Mouse (Mus musculus) MEL (cell line): ENCODE results near the gene Cgref1. TPM values are rescaled to one million over a fixed set of nuclear protein-coding genes. Genes with fewer than 3 reads are reported as not detected.

ENCODE experiments used
- DNase-seq: peaks from one replicate; pipeline ENCODE4 v3.0.0; 2011; ENCODE audit warnings: low read depth, low spot score
- H3K27ac ChIP-seq: 2 replicates; pipeline ENCODE4 v1.5.1; 2012; ENCODE audit warnings: low read depth, mild to moderate bottlenecking, control low read depth, low read length, moderate library complexity; ENCODE audit not compliant: control insufficient read depth
- H3K27me3 ChIP-seq, 2 experiments: fragments of 150-350 bp in 1 of 2; sonication (generic) in 1 of 2; 2 replicates each; pipeline ENCODE4 v1.6.1; 2012; ENCODE audit warnings: low read length in 2 of 2, mild to moderate bottlenecking in 2 of 2, improper control_type of control experiment in 1 of 2, moderate library complexity in 1 of 2; ENCODE audit not compliant: insufficient read depth in 2 of 2, control insufficient read depth in 1 of 2
- H3K36me3 ChIP-seq, 2 experiments: 2 replicates each; pipeline ENCODE4 v1.6.1; 2012 to 2014; ENCODE audit warnings: low read length in 2 of 2, improper control_type of control experiment in 1 of 2, inconsistent platforms in 1 of 2, mild to moderate bottlenecking in 1 of 2; ENCODE audit not compliant: insufficient read depth in 2 of 2, control insufficient read depth in 1 of 2
- H3K4me1 ChIP-seq, 2 experiments: fragments of 150-350 bp in 1 of 2; sonication (generic) in 1 of 2; 2 replicates each; pipeline ENCODE4 v1.6.1; 2012; ENCODE audit warnings: low read length in 2 of 2, improper control_type of control experiment in 1 of 2, mild to moderate bottlenecking in 1 of 2; ENCODE audit not compliant: insufficient read depth in 2 of 2, control insufficient read depth in 1 of 2
- H3K4me3 ChIP-seq, 2 experiments: fragments of 150-350 bp in 1 of 2; sonication (generic) in 1 of 2; 2 replicates each; pipeline ENCODE4 v1.5.1; 2012; ENCODE audit warnings: low read depth in 2 of 2, low read length in 2 of 2, mild to moderate bottlenecking in 2 of 2, moderate library complexity in 2 of 2, control low read depth in 1 of 2, improper control_type of control experiment in 1 of 2; ENCODE audit not compliant: control insufficient read depth in 1 of 2, insufficient read depth in 1 of 2
- H3K79me2 ChIP-seq: 2 replicates; pipeline ENCODE4 v1.6.1; 2012; ENCODE audit warnings: mild to moderate bottlenecking, low read length, moderate library complexity; ENCODE audit not compliant: control insufficient read depth, poor library complexity, insufficient read depth
- H3K9ac ChIP-seq: 2 replicates; pipeline ENCODE4 v1.6.1; 2012; ENCODE audit warnings: low read depth, mild to moderate bottlenecking, control low read depth, low read length, moderate library complexity; ENCODE audit not compliant: control insufficient read depth, poor library complexity, severe bottlenecking
- H3K9me3 ChIP-seq: fragments of 150-350 bp; sonication (generic); replicated peaks from 2 replicates; pipeline ENCODE4 v1.6.1; 2012; ENCODE audit warnings: mild to moderate bottlenecking, low read length, improper control_type of control experiment, moderate library complexity; ENCODE audit not compliant: insufficient read depth
- BHLHE40 ChIP-seq: IDR thresholded peaks from 2 replicates; pipeline ENCODE4 v1.6.1; 2012; ENCODE audit warnings: low read depth, mild to moderate bottlenecking, inconsistent platforms, low read length, improper control_type of control experiment, borderline replicate concordance
- CTCF ChIP-seq, 3 experiments: IDR thresholded peaks in 2 of 3; conservative IDR thresholded peaks in 1 of 3; 2 replicates each; pipeline ENCODE4 v1.5.1; 2011 to 2012; ENCODE audit warnings: low read length in 3 of 3, low read depth in 2 of 3, mild to moderate bottlenecking in 2 of 3, improper control_type of control experiment in 1 of 3, inconsistent platforms in 1 of 3, mixed read lengths in 1 of 3, moderate library complexity in 1 of 3; ENCODE audit not compliant: control insufficient read depth in 1 of 3, insufficient read depth in 1 of 3, poor library complexity in 1 of 3, severe bottlenecking in 1 of 3
- E2F4 ChIP-seq: IDR thresholded peaks from 2 replicates; pipeline ENCODE4 v1.6.1; 2011; ENCODE audit warnings: low read depth, low read length, improper control_type of control experiment, borderline replicate concordance
- ELF1 ChIP-seq: IDR thresholded peaks from 2 replicates; pipeline ENCODE4 v1.6.1; 2014; ENCODE audit warnings: low read depth, mild to moderate bottlenecking, inconsistent platforms, low read length, improper control_type of control experiment, moderate library complexity
- ETS1 ChIP-seq: IDR thresholded peaks from 2 replicates; pipeline ENCODE4 v1.6.1; 2012; ENCODE audit warnings: low read depth, mild to moderate bottlenecking, inconsistent platforms, low read length, improper control_type of control experiment, moderate library complexity
- KAT2A ChIP-seq: conservative IDR thresholded peaks from 2 replicates; pipeline ENCODE4 v1.6.1; 2012; ENCODE audit warnings: low read depth, low read length, improper control_type of control experiment, inconsistent platforms
- MEF2A ChIP-seq: IDR thresholded peaks from 2 replicates; pipeline ENCODE4 v1.6.1; 2014; ENCODE audit warnings: low read depth, mild to moderate bottlenecking, inconsistent platforms, low read length, improper control_type of control experiment; ENCODE audit not compliant: poor library complexity, insufficient replicate concordance, severe bottlenecking; ENCODE audit errors: extremely low read depth
- MXI1 ChIP-seq: IDR thresholded peaks from 2 replicates; pipeline ENCODE4 v1.6.1; 2011; ENCODE audit warnings: mild to moderate bottlenecking, low read depth, low read length, improper control_type of control experiment
- NELFE ChIP-seq: IDR thresholded peaks from 2 replicates; pipeline ENCODE4 v1.6.1; 2011; ENCODE audit warnings: low read depth, low read length, improper control_type of control experiment
- RAD21 ChIP-seq: IDR thresholded peaks from 2 replicates; pipeline ENCODE4 v1.6.1; 2011; ENCODE audit warnings: mild to moderate bottlenecking, low read depth, low read length, improper control_type of control experiment
- SMC3 ChIP-seq: IDR thresholded peaks from 2 replicates; pipeline ENCODE4 v1.6.1; 2011; ENCODE audit warnings: low read depth, low read length, improper control_type of control experiment
- TAL1 ChIP-seq: IDR thresholded peaks from 2 replicates; pipeline ENCODE4 v1.6.1; 2012; ENCODE audit warnings: mild to moderate bottlenecking, inconsistent platforms, low read length, moderate library complexity, mixed read lengths
- TCF12 ChIP-seq: IDR thresholded peaks from 2 replicates; pipeline ENCODE4 v1.6.1; 2014; ENCODE audit warnings: low read depth, mild to moderate bottlenecking, inconsistent platforms, low read length, improper control_type of control experiment, moderate library complexity
- UBTF ChIP-seq: IDR thresholded peaks from 2 replicates; pipeline ENCODE4 v1.6.1; 2012; ENCODE audit warnings: low read depth, mild to moderate bottlenecking, inconsistent platforms, low read length, improper control_type of control experiment, moderate library complexity, borderline replicate concordance; ENCODE audit not compliant: insufficient read depth
- ZC3H11A ChIP-seq: IDR thresholded peaks from 2 replicates; pipeline ENCODE4 v1.6.1; 2012; ENCODE audit warnings: low read depth, mild to moderate bottlenecking, inconsistent platforms, low read length, improper control_type of control experiment
- ZMIZ1 ChIP-seq: IDR thresholded peaks from 2 replicates; pipeline ENCODE4 v1.6.1; 2012; ENCODE audit warnings: low read depth, mild to moderate bottlenecking, inconsistent platforms, low read length, improper control_type of control experiment, moderate library complexity
- ZNF384 ChIP-seq: IDR thresholded peaks from 2 replicates; pipeline ENCODE4 v1.6.1; 2012; ENCODE audit warnings: low read depth, mild to moderate bottlenecking, inconsistent platforms, low read length, improper control_type of control experiment
- polyA plus RNA-seq, 2 experiments: library from polyadenylated mRNA; stranded (reverse) in 1 of 2; unstranded in 1 of 2; fragments of >175 nt in 1 of 2; fragments of >200 nt in 1 of 2; gene quantifications; 2 replicates each; pipeline versions ENCODE4 v1.2.1 to v1.2.4; 2012; ENCODE audit warnings: low replicate concordance in 2 of 2, low read depth in 1 of 2; ENCODE audit not compliant: insufficient read length in 2 of 2, insufficient read depth in 1 of 2, missing spikeins in 1 of 2
- total RNA-seq: library from RNA; depleted of rRNA; stranded (reverse); fragments of 300-350 nt; gene quantifications from 2 replicates; pipeline ENCODE4 v1.2.3, GENCODE M21; 2012

Gene Cgref1
- total and polyA plus RNA-seq, 3 experiments, result 1.4 TPM; not detected in 2

GRCm38 (mm10) chr5:30930846-30931245 is 14.5 kb downstream of the Cgref1 start:
- no peak for DNase-seq
- TF ChIP-seq E2F4 (no peak), ELF1 (no peak), UBTF (no peak), MEF2A (no peak), TCF12 (no peak), ETS1 (no peak), ZNF384 (no peak), KAT2A (no peak), BHLHE40 (no peak), ZC3H11A (no peak), TAL1 (no peak)
- no peaks in the 10 kb centered on the region for H3K9me3 ChIP-seq
- no peak overlapping the region for H3K27ac ChIP-seq
- no peaks in the 10 kb centered on the region for H3K4me1 ChIP-seq
- H3K9ac ChIP-seq, result no peak overlapping the region
- H3K79me2 ChIP-seq, result no peaks in the 10 kb centered on the region
- H3K27me3 ChIP-seq, result no peaks in the 10 kb centered on the region
- no peak overlapping the region for H3K4me3 ChIP-seq
- no peaks in the 10 kb centered on the region for H3K36me3 ChIP-seq

- H3K4me3 ChIP-seq, result no peak overlapping the region
- H3K9me3 ChIP-seq, result no peaks in the 10 kb centered on the region
- no peaks in the 10 kb centered on the region for H3K36me3 ChIP-seq
- H3K79me2 ChIP-seq, result no peaks in the 10 kb centered on the region
- TF ChIP-seq ZMIZ1 (no peak), E2F4 (no peak), CTCF (IDR thresholded peaks at IDR 0.05 in 2 of 3, conservative IDR thresholded peaks at IDR 0.05 in 1 of 3; ENCODE audit: control insufficient read depth in 1 of 3, insufficient read depth in 1 of 3, low read depth in 2 of 3, low read length in 3 of 3, poor library complexity in 1 of 3, severe bottlenecking in 1 of 3) (peak; percentile 70 to 84 (median 75)), NELFE (no peak), MXI1 (no peak), SMC3 (peak; percentile 72), ZC3H11A (peak; percentile 34; the same call in 1 of the 2 replicates), RAD21 (peak; percentile 74), ZNF384 (no peak)
- TF ChIP-seq, all 39 proteins: peak for 4
- H3K9ac ChIP-seq, result no peak overlapping the region
- DNase-seq, result peak; percentile 69
- H3K27me3 ChIP-seq, result no peaks in the 10 kb centered on the region
- no peak overlapping the region for H3K27ac ChIP-seq
- no peaks in the 10 kb centered on the region for H3K4me1 ChIP-seq
These were observed 15.3 kb downstream of the Cgref1 start for GRCm38 (mm10) chr5:30930121-30930520.
